Mouse (Mus musculus): ENCODE data around the gene Hipk3.

GRCm38 (mm10) chr2:104446016-104446415, 48.2 kb downstream of the Hipk3 start:
- TF ChIP-seq CTCF (IDR thresholded peaks at IDR 0.05; ENCODE audit: low read depth, low read length) = no peak
- TF ChIP-seq GATA1 (IDR thresholded peaks at IDR 0.05; ENCODE audit: borderline replicate concordance, low read length) = no peak
- TF ChIP-seq POLR2AphosphoS5 (IDR thresholded peaks at IDR 0.05; ENCODE audit: insufficient replicate concordance, low read depth, low read length) = no peak
- TF ChIP-seq TAL1 (conservative IDR thresholded peaks at IDR 0.05; ENCODE audit: low read depth, low read length) = no peak
- TF ChIP-seq GATA2 (IDR thresholded peaks at IDR 0.05; ENCODE audit: borderline replicate concordance, low read depth, low read length) = no peak

Data from G1E (cell line).